Mouse (Mus musculus): ENCODE data around the gene Mb.

- no peak for TF ChIP-seq GATA1 (IDR thresholded peaks at IDR 0.05; ENCODE audit: low read length)
- TF ChIP-seq TAL1 (IDR thresholded peaks at IDR 0.05; ENCODE audit: low read length) = no peak
These were observed 31.6 kb downstream of the Mb start for GRCm38 (mm10) chr15:77018740-77019340.
